Mouse (Mus musculus) heart, adult 2 months (tissue): ENCODE results near the gene Slc22a16.

Experiments used
- CTCF ChIP-seq: fragments of 200-600 bp; IDR thresholded peaks from 2 replicates; pipeline ENCODE4 v1.8.1; 2022; ENCODE audit warnings: antibody characterized with exemption, mild to moderate bottlenecking, moderate library complexity
- EP300 ChIP-seq: fragments of 200-500 bp; IDR thresholded peaks from 2 replicates; pipeline ENCODE4 v1.6.1; 2011; ENCODE audit warnings: low read depth, low read length, control low read depth; ENCODE audit not compliant: insufficient read depth
- POLR2A ChIP-seq: fragments of 200-500 bp; IDR thresholded peaks from 2 replicates; pipeline ENCODE4 v1.6.1; 2011; ENCODE audit warnings: mild to moderate bottlenecking, low read depth, low read length, control low read depth; ENCODE audit not compliant: insufficient read depth

- no peak for TF ChIP-seq CTCF
- no peak for TF ChIP-seq POLR2A
- TF ChIP-seq EP300, result no peak
Observed at GRCm38 (mm10) chr10:40549317-40549716, 20.8 kb upstream of the Slc22a16 start.
